Mouse (Mus musculus) thymus, postnatal 25 days (tissue): ENCODE results near the gene Cdx2.

Experiments
- DNase-seq: peaks from one replicate; pipeline ENCODE4 v3.0.0; 2022

Cdx2 gene

GRCm38 (mm10) chr5:147315432-147316075, 8.5 kb upstream of the Cdx2 start:
- no peak for DNase-seq

- DNase-seq, result no peak
These were observed 7.8 kb upstream of the Cdx2 start for GRCm38 (mm10) chr5:147314646-147315431.

- DNase-seq, result no peak
These were observed 6.0 kb upstream of the Cdx2 start for GRCm38 (mm10) chr5:147312830-147313685.

GRCm38 (mm10) chr5:147309786-147310185, 2.7 kb upstream of the Cdx2 start:
- DNase-seq, result no peak

- DNase-seq, result no peak
These were observed 1.4 kb upstream of the Cdx2 start for GRCm38 (mm10) chr5:147308451-147308850.

GRCm38 (mm10) chr5:147307398-147307785, 322 bp upstream of the Cdx2 start:
- DNase-seq, result no peak

GRCm38 (mm10) chr5:147305856-147306637, 1.0 kb downstream of the Cdx2 start:
- DNase-seq, result no peak

GRCm38 (mm10) chr5:147305166-147305565, 1.9 kb downstream of the Cdx2 start:
- DNase-seq, result no peak

- DNase-seq, result no peak
These were observed 2.6 kb downstream of the Cdx2 start for GRCm38 (mm10) chr5:147304276-147305155.

GRCm38 (mm10) chr5:147302746-147303400, 4.2 kb downstream of the Cdx2 start:
- DNase-seq, result no peak

GRCm38 (mm10) chr5:147302141-147302540, 4.9 kb downstream of the Cdx2 start:
- no peak for DNase-seq

GRCm38 (mm10) chr5:147301781-147302070, 5.3 kb downstream of the Cdx2 start:
- DNase-seq, result no peak

- no peak for DNase-seq
These were observed 5.9 kb downstream of the Cdx2 start for GRCm38 (mm10) chr5:147300917-147301780.

- DNase-seq, result no peak
These were observed 7.1 kb downstream of the Cdx2 start for GRCm38 (mm10) chr5:147300001-147300363.

GRCm38 (mm10) chr5:147299255-147300000, 7.6 kb downstream of the Cdx2 start:
- DNase-seq, result no peak

- DNase-seq, result no peak
These were observed 9.8 kb downstream of the Cdx2 start for GRCm38 (mm10) chr5:147297249-147297648.

GRCm38 (mm10) chr5:147294121-147294520, 12.9 kb downstream of the Cdx2 start:
- DNase-seq, result no peak

GRCm38 (mm10) chr5:147293127-147293910, 13.8 kb downstream of the Cdx2 start:
- DNase-seq, result peak; percentile 64
